Mouse (Mus musculus) stomach, postnatal 0 days (tissue): Measurements from ENCODE around the gene Prnd.

Source experiments
- CTCF ChIP-seq: IDR thresholded peaks from 2 replicates; pipeline ENCODE4 v1.5.1; 2016; ENCODE audit warnings: antibody characterized with exemption, low read depth, mild to moderate bottlenecking, moderate library complexity
- EP300 ChIP-seq: optimal IDR thresholded peaks from 2 replicates; pipeline ENCODE3; 2016; ENCODE audit warnings: antibody characterized with exemption

DNA sequence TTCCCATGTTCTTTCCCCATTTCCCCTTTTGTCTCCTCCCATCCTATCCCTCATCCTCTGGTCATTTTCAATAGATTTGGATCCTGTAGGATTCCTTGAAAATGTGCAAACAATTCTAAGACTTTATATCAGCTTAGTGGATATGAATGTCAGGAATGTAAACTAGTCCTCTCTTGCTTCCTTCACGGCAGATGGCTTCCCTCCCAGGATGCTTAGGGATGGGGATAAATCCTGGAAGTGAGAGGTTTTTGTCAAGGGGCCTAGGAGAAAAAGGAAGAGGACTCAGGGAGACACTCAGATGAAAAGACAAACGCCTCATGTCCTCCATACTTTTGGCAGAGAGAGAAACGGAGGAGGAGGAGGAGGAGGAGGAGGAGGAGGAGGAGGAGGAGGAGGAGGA, 48.2 kb upstream of the Prnd start:
- no peak for TF ChIP-seq CTCF
- no peak for TF ChIP-seq EP300
